Mouse (Mus musculus) urinary bladder, postnatal 36 days (tissue): ENCODE results near the gene Chrng.

Experiments
- DNase-seq, 2 experiments: peaks; one replicate each; pipeline ENCODE4 v3.0.0; 2022; ENCODE audit warnings: low spot score in 2 of 2, mixed read lengths in 1 of 2

The Chrng gene

DNA sequence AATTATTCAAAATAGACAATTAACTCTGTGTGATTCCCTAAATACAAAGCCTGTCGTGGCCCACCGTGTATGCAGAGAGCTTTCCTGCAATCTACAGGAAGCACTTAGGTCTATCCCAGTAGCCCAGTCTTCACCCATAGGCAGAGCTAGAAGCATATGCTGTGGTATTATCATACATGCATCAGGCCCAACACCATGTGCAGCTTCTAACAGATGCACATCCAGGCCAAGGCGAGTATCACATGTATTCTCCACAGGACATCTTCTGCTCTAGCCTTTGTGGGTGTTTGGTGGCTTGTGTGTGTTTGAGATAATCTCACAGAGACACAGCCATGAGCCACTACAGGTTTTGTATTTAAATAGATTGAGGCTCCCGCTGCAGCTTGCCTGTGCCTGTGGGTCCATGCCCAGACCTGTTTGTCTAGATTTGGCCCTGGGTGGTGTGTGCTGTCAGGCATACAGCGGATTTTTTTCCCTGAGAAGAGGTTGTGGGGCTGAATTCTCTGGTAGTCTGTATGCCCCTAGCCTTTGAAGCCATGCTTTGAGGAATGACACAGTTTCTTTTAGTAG is 47.7 kb downstream of the Chrng start:
- no peak for DNase-seq

DNA sequence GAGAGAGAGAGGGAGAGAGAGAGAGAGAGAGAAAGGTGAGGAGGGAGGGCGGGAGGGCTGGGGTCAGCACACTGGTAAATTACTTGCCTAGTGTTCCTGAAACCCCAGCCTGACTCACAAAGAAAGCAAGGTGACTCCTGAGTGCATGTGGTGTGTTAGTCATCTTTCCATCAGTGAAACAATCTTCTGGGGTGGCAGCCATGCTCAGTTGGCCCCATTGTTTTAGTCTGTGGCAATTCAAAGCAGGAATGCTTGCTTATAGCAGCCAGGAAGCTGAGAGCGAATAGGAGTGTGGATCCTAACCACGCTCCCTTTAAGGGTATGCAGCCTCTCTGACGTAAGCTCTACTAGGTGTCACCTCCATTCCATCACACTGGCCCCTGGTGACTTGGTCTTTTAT is 50.7 kb downstream of the Chrng start:
- DNase-seq, result no peak

- no peak for DNase-seq
Measured at GRCm38 (mm10) chr1:87257691-87258090, 53.2 kb downstream of the Chrng start.

- DNase-seq, result peak in 1 of 2 experiments; percentile 24
Measured at GRCm38 (mm10) chr1:87258484-87258883, 54.0 kb downstream of the Chrng start.

- DNase-seq, result no peak
Measured at GRCm38 (mm10) chr1:87259316-87259715, 54.9 kb downstream of the Chrng start.
